Mouse (Mus musculus): ENCODE measurements at regions not wholly inside any gene's neighbourhood (a gene's known extent, or its start where the extent isn't known, plus 50 kb on each side); places are given as distances from the start of the nearest gene placed in this dataset.

DNA sequence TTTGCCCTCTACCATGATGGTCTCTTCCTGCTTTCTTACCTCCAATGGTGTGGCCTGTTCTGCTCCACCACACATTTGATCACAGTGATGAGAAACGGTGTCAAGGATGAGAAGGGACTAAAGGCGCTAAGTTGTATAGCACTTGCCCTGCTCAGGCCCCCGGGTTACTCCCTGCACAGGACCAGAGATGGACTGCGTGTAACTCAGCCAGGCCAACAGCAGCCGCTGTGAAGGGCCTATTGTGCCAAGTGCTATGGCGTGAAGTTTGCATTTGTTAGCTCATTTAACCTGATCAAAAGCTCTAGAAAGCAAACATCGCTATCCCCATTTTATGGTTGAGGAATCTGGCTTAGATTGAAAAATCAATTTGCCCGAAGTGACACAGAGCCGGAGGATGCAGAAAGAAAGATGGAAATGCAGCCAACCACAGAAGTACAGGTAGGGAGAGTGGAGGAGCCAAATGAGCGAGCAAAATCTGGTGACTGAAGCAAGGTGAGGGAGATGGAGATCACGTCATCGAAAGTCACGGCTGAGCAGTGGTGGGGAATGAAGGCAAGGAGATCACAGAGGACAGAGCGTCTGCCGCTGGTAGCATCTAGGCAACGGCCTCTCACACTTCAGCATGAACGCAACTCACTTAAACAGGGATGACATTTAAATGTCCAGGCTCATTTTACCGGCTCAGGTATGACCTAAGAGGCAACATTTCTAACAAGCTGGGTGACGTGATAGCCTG lies 78.3 kb upstream of the Fer start:
- intact Hi-C loops (cut with DNase I) = no loop called here
- no peak for DNase-seq (ENCODE audit: low spot score in 2 of 2)

- no peak for DNase-seq (ENCODE audit: low spot score in 2 of 2)
- intact Hi-C loops (cut with DNase I) = no loop called here
Measured at GRCm38 (mm10) chr17:63786444-63786843, 76.4 kb upstream of the Fer start.

DNA sequence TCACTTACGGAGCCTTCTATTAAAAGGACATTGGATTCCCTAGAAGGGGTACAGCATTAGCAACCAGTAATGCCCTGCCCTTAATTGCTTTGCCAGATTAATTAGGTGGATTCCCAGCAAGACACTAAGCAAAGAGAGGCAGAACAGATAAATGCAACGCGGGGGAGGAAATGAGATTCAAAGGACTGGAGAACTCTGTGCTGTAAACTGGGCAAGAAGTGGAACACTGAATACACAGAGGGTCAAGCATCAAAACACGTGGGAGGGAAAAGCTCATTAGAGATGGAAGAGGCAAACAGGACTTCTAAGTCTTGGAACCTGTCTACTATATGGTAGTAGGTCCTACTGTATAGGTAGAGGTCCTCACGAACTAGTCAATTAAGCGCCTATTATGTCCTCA lies 68.5 kb upstream of the Fer start:
- DNase-seq (ENCODE audit: low spot score in 2 of 2) = no peak
- intact Hi-C loops (cut with DNase I) = no loop called here

DNA sequence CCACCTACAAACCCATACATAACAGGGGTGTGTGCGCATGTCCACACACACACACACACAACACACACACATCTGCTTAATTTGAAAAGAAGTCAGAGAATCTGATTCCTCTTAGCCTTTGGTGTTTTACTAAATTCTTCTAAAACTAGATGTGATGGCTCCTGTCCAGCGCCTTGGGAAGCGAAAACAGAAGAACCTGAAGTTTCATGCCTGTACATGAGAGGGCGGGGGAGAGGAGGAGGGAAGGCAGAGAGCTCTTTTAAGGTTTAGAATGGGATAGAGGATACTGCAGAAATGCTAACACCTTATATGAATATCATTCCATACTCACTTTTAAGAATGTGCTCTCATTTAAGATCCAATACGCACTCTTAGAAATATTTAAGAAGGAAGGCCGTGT lies 64.5 kb upstream of the Fer start:
- DNase-seq (ENCODE audit: low spot score in 2 of 2) = no peak
- intact Hi-C loops (cut with DNase I) = no loop called here

DNA sequence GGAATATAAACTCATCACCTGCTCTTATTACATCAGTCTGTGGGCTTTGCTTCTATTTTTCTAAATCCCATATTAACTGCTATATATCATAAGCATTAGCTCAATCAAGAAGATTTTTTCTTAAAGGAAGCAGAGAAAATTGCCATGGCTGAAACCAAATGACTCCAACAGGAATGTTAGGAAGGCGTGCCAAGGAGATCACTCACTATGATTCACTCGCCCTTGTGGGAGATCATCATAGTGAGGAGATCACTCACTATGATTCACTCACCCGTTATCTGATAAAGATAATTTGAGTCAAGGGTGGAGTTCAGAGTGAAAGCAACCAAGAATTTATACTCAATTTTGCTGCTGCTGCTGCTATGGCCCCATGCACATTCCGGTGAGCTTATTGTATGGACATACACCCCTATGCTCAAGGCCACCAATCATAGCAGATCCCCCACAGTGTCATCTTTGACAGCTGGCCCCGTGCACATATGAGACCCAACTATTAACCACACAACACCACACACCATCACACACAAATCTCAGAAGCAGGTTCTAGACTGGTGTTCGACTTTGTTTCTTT lies 63.8 kb upstream of the Fer start:
- intact Hi-C loops (cut with DNase I) = no loop called here
- no peak for DNase-seq (ENCODE audit: low spot score in 2 of 2)

DNA sequence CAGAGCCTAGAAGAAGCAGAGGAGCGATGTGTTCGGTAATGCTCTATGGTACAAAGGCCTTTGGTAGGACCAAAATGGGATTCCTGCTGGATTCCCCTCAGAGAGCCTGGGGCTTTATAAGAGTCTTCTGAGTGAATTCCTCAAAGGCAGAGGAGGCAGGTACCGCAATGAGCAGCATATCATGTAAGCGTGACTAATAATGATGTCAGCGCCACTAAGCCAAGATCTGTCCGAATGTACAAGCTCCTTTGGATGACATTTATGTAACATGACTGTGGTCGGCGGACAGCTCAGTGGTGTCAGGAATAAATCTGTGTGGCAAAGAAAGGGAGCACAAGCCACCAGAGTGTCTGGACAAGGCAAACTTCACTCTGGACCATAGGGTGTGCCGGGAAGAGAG lies 61.5 kb upstream of the Fer start:
- DNase-seq (ENCODE audit: low spot score in 2 of 2) = no peak
- intact Hi-C loops (cut with DNase I) = no loop called here

- intact Hi-C loops (cut with DNase I) = no loop called here
- no peak for DNase-seq (ENCODE audit: low spot score in 2 of 2)
Measured at GRCm38 (mm10) chr17:63802846-63803245, 60.0 kb upstream of the Fer start.

GRCm38 (mm10) chr17:63803599-63803998 lies 59.3 kb upstream of the Fer start:
- intact Hi-C loops (cut with DNase I) = no loop called here
- peak; percentile 62 to 67 for DNase-seq (ENCODE audit: low spot score in 2 of 2)

DNA sequence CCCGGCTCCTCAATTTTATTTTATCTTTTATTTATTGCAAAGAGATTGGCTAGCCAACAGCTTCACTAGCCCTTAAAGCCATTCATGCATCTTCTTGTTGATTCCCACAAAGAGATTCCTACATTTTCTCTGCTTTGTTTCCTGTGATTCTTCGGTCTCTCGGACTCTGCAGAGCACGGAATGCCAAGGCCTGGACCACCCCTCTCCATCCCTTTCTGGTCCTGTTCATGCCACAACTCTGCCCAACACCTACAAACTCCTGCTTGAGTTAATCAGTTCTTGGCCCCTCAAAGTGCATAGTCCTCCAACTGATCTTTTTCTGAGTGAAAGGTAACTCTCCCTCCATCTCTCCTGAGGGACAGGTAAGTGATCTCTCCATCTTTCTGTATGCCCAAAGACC lies 58.4 kb upstream of the Fer start:
- intact Hi-C loops (cut with DNase I) = no loop called here
- DNase-seq (ENCODE audit: low spot score in 2 of 2) = no peak

DNA sequence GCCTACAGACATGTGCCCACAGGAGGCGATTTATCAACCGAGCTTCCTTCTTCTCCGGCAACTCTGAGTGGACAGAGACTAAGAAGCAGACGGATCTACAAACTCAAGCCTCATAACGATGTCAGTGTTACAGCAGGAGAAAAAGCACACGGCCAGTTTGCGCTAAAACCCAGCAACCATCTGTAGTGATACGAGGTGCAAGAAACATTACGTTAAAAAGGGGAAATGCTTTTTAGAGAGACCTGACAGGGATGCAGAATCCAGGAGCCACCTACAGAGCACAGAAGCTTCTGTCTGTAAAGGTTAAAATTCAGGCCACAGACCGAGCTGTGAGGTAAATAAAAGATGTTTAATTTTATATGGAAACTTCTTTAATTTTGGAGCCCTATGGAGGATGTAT lies 56.5 kb upstream of the Fer start:
- DNase-seq (ENCODE audit: low spot score in 2 of 2) = no peak
- intact Hi-C loops (cut with DNase I) = no loop called here

GRCm38 (mm10) chr17:63807590-63808228 lies 55.2 kb upstream of the Fer start:
- no peak for DNase-seq (ENCODE audit: low spot score in 2 of 2)
- intact Hi-C loops (cut with DNase I) = no loop called here

- intact Hi-C loops (cut with DNase I) = no loop called here
- no peak for DNase-seq (ENCODE audit: low spot score in 2 of 2)
Measured at GRCm38 (mm10) chr17:63808756-63809155, 54.1 kb upstream of the Fer start.

DNA sequence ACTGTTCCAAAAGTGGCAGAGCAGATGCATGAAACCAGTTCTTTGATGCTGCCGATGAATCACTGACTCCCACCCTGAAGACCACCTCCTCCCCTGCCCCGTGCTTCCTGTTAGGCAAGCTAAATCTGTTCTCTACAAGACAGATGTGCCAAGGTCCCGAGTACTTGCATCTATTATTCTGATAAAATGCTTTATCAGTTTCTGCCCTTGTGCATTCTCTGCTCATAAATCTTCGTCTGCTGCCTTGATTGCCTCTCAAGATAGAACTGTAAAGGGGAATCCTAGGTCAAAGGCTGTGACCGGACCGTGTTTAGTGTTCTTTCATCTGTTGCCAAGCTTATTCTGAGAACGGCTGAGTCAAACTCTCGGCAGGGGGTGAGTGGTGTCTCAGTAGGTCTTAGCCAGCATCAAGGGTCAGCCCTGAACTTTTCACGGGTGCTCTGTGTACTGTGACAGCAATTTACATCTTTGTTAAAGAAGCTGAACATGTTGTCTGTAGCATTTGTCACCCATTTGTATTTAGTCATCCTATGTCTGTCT lies 51.5 kb upstream of the Fer start:
- intact Hi-C loops (cut with DNase I) = no loop called here
- no peak for DNase-seq (ENCODE audit: low spot score in 2 of 2)

GRCm38 (mm10) chr17:63812586-63812985 lies 50.3 kb upstream of the Fer start:
- no peak for DNase-seq (ENCODE audit: low spot score in 2 of 2)

More at GRCm38 (mm10) chr17:63812586-63812985, 50.3 kb upstream of the Fer start:
- intact Hi-C loops (cut with DNase I) = no loop called here
